Mouse (Mus musculus): ENCODE measurements around the gene Cfap65. TPM values are rescaled to one million over a fixed set of nuclear protein-coding genes. Genes with fewer than 3 reads are reported as not detected.

Cfap65 gene
- total RNA-seq (2021), result not detected

DNA sequence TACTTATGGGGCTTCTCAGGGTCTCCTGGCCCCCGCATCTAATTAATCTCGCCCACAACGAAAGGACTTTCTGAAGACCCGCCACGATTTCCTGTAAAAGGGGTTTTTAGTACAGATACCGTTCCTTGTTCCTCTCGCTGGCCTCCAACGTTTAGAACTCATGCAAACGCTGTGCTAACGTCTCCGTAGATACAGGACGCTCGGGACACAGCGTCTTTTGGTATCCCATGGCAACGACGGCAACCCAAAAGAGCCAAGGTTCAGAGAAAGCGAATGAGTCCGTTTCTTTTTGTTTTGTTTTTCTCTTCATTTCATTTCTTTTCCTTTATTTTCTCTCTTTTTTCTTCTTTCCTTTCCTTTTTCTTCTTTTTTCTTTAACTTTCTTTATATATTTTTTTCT is at the start of gene Cfap65:
TSS of gene Cfap65 (minus strand) at position 198 of the 400 bp plus-strand sequence.
- intact Hi-C loops (cut with DNase I), result loop anchor here (5.0 kb wide), 1 partner anchor 497 kb away; no protein-coding TSS in a partner anchor
- DNase-seq, result no peak

DNA sequence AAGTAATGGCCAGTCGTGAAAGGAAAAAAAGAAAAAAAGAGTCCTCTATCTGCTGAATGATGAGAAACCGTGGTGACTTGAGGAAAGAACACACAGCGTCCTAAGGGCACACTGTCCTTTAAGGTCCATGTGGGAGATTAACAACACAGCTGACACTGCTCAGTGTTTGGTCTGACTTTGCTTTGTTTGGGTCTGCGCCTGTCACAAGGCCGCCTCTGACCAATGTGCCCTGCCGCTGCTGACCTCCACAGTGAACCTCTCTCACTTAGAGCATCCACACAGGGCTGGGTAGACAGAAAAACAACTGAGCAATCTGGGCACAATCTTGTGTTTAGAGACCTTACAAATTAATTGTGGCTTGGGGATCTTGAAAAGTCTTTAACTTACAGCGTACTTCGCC is 41.6 kb upstream of the Cfap65 start:
- DNase-seq, result no peak
- intact Hi-C loops (cut with DNase I), result no loop called here

DNA sequence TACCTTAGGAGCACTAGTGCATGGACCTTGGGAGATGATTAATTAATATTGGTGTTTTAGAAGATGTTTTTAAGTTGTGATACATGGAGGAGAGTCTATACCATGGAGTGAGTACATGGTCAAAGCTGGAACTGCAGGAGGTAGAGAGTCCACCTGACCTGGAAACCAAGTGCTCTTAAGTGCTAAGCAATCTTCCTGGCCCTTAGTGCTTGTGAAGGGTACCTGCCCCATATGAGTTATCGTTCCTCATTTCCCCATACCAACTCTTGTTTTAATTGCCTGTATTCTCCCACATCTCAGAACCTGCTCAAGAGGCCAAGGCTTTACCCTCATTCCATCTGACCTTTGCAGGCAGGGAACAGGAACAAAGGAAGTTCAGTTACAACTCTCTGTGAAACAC is 40.5 kb upstream of the Cfap65 start:
- intact Hi-C loops (cut with DNase I), result no loop called here
- no peak for DNase-seq

DNA sequence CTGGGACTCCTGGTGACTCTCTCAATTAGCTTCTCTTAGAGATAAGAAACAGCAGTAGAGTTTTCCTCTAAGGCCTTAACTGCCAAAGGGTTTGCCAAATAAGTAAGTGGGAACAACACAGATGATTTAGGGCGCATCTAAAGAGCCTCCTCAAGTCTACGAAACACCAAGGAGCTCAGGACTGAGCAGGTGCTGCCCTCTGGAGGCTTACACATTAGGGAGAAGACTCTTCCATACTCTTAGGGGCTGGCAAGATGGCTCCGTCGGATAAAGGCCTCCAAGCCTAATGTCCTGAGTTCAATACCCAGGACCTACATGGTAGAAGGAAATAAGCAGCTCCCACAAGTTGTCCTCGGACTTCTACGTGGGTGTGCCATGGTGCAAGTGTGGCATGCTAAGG is 38.2 kb upstream of the Cfap65 start:
- no peak for DNase-seq
- intact Hi-C loops (cut with DNase I), result no loop called here

DNA sequence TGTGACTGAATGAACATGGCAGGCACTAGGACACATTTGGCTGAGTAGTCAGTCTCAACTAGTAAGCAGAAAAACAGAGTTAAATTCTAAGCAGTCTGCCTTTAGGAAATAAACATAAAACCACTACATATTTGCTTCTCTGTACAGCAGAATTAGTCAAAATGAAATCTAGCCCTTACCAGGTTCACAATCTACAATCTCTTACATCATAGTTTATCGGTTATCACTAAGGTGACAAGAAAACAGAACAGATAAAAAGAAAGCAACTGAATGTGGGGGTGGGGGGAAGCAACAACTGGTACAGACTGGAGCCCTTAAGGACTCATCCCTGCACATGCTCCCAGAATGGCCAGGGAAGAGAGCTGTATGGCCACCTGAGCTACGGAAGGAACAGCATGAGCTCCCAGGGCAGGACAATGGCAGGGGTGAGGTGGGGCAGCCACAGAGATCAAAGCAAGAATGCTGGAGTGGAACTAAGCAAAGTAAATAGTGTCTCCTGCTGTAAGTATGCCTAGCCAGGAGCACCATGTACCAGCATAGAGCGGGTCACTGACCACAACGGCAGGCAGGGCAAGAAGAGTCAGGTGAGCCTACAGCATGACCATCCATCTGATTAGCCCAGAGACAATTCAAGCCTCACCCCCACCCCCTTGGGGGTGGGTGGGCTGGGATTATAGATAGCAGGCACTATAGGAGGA is 36.1 kb upstream of the Cfap65 start:
- no peak for DNase-seq
- intact Hi-C loops (cut with DNase I), result no loop called here

DNA sequence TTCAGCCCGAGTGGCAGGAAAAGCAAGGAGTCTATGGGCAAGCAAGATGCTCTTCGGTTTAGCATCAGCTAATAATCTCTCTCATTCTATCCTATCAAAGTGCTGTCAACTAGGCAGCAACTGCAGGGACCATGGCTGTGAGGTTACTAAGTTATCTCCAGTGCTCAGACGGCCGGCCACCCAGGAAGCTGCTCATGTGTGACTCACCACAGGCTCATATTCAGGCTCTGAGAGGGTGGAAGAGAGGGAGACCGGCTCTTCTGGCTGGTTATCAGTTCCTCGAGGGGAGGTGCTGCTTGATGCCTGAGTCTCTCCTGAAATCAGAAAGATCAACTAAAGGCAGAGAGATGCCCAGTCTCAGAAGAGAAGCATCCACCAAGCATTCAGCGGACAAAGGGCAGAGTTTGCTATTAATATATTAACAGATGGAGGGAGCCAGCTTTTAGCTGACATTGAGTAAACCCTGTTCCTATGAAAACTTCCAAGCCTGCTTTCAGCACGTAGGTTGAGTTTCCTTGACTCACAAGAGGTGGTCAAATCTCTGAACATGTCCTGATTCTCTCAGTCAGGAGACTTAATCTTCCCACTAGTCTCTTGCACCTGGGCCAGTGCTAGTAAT is 32.7 kb upstream of the Cfap65 start:
- intact Hi-C loops (cut with DNase I), result loop anchor here (10.0 kb wide), 1 partner anchor 287 kb away; no protein-coding TSS in a partner anchor
- no peak for DNase-seq

DNA sequence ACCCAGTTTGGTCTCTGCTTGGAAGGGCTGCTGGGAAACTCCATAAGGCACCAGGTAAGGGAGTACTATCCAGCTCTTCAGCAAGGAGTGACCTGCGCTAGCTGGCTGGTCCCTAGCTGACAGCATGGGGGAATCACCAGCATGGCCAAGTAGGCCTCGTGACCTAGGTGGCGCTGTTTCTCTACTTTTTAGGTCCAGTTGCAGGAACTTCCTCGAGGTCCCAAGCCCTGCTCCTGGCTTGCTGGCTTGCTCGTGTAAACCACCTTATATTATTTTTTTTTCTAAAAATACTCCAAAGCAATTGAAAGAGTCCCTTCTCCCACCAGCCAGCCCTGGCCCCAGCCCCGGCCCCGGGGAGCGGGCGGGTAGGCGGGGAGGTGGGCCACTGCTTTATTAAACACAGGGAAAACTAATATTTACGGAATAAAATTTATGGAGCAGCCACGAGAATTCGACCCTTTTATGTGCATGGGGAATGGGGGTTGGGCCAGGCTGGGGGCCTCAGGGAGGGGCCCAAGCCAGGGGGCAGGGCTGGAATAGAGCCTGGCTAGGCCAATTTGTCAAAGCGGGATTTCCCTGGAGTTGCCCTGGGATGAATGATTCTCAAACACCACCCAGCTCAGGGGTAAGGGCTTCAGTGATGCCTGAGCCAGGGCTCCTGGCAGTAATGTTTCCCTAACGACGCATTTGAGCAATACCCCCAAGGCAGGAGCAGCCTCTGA is 29.3 kb upstream of the Cfap65 start:
- peak; percentile 73 to 78 for DNase-seq
- intact Hi-C loops (cut with DNase I), result loop anchor here (1.0 to 10.0 kb wide), 2 partner anchors 53 to 290 kb away; no protein-coding TSS in a partner anchor

DNA sequence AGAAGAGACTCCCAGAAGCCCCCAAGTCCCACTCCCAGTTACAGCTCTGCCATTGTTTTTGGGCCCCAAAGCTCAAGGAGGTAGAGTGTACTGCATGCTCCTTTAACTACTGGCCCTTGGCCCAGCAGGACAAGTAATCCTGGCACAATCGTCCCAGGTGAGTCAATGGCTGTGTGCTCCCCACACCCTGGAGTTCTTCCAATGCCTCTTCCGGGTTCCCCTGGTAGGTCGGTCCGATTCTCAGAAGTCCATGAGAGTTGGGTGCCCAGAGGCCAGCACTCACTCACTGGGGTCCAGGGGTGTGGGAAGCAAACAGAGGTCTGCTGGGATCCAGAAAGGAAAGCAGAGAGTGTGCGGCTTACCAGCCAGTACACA is 27.4 kb upstream of the Cfap65 start:
- DNase-seq, result no peak
- intact Hi-C loops (cut with DNase I), result loop anchor here (10.0 kb wide), 1 partner anchor 292 kb away; no protein-coding TSS in a partner anchor

DNA sequence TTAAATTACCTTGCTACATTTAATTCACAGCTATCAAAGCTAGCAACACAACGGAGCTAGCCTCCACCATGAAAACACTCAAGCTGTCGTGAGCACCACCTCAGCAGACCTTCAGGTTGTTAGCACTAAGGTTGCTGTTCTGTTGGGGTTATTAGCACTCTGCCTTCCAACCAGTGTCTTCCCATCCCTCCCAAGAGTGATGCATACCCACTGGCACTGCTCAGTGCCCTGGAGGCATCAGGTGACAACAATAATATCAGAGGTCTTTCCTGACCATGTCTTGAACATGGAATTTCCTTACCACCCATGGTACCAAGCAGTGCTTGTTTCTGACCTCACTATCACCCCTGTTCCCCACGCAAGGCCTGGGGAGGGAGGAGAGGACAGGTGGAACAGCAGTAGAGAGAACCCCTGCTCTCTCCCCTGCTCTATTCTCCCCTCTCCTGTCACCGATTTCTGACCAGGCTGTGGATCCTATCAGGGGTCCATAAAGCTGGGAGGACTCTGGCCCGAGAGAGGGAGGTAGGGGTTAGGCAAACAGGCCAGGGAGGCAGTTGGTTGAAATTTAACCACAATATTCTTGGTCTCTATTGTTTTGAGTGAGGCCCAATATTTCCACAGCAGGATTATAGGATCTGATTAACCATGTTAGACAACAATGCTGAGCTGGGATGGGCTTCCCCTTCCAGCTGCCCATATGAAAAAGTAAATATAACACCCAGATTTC is 26.9 kb upstream of the Cfap65 start:
- intact Hi-C loops (cut with DNase I), result loop anchor here (10.0 kb wide), 1 partner anchor 293 kb away; no protein-coding TSS in a partner anchor
- no peak for DNase-seq

DNA sequence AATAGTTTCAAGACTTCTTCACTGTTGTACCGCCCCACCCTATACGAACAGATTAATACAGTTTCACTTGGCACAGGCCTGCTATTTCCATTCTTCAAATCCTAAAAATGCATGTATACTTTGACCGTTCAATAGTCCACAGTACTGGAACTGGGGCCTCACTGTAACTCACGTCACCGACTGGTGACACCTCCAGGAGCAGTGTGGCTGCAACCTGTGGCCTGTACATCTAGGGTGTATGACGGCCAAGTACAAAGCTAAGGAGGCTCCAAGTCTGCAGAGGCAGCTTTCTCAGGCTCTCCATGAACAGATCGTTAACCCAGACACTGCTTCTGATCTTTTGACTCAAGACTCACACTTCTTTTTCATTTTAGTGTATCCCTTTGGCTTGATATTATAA is 26.3 kb upstream of the Cfap65 start:
- DNase-seq, result no peak
- intact Hi-C loops (cut with DNase I), result loop anchor here (10.0 kb wide), 1 partner anchor 293 kb away; no protein-coding TSS in a partner anchor

DNA sequence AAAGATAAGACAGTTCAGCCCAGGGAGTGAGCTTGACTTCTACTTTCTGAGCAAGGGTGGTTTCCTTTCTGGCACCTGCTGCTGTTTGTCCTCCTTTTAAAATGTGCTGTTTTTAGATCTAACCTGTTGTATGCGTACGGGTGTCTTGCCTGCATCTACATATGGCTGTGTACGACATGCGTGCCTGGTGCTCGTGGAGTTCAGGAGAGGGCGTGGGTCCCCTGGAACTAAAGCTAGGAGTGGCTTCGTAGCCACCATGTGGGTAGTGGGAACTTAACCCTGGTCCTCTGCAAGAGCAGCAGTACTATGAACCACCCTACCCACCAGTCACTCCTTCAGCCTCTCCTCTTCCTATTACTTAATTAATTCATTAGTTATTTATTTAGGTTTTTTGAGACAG is 24.7 kb upstream of the Cfap65 start:
- intact Hi-C loops (cut with DNase I), result loop anchor here (10.0 kb wide), 1 partner anchor 295 kb away; no protein-coding TSS in a partner anchor
- DNase-seq, result no peak

DNA sequence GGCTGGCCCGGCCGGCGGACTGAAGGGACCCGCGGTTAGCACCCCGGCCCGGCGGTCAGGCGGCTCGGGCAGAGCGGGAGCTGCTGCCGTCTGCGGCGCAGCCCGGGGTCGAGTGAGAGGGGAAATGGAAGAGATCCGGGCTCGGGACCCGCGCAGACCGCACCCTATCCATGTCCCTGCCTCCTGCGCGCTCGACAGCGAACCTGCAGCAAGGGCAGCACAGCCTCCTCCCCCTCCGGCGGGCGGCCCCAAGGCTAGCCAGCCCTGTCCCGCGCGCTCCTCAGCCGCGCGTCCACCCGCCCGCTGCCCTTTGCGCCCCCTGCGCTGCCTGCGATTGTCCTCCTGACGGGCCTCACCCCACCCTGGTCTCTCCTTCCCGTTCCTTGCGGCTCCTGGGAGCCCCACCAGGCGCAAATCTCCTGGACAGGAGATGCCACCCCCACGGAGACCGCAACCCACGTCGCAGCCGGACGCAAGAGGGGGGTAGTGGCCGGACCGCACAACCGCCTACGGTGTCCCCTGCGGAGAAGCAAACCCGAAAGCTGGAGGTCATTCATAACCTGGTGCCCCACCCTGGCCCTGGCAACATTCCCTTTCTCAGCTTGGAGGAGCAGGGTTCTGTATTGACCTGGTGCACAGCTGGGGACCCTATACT is 16.3 kb upstream of the Cfap65 start, which contains the start of gene Ihh:
TSS of gene Ihh (minus strand) at position 117 of the 655 bp plus-strand sequence.
- DNase-seq, result no peak
- intact Hi-C loops (cut with DNase I), result no loop called here

DNA sequence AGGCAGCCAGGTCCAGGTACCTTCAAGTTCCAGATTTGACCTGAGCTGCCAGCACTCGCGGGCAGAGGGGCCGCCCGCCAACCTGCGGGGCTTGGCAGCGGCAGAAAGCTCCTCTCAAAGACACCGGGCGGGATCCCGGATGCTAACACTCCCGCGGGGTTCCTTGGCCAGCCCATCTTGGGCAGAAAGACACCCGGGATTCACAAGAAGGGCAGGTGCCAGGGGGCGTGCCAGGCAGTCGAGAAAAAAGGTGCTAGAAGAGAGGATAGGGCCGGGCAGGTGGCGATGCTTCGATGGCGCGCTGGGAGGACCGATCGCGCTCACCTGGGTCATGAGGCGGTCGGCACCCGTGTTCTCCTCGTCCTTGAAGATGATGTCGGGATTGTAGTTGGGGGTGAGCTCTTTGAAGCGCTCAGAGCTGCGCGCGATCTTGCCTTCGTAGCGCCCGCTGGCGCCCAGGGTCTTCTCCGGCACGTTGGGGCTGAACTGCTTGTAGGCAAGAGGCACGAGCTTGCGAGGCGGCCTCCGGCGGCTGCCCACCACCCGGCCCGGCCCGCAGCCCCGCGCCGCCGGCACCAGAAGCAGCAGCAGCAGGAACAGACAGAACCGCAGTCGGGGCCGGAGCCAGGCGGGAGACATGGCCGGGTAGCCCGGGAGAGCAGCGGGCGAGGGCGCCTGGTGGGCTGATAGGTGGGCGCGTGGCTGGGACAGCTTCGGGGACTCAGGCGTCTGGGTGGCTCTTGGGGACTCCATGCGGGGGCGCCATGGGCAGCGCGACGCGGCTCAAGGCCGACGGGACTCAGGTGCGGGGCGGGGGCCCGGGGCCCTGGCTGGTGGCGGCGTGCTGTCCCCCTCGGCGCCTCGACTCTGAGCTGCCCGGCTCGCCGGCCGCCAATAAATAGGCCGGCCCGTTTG is 15.4 kb upstream of the Cfap65 start:
- no peak for DNase-seq
- intact Hi-C loops (cut with DNase I), result no loop called here

DNA sequence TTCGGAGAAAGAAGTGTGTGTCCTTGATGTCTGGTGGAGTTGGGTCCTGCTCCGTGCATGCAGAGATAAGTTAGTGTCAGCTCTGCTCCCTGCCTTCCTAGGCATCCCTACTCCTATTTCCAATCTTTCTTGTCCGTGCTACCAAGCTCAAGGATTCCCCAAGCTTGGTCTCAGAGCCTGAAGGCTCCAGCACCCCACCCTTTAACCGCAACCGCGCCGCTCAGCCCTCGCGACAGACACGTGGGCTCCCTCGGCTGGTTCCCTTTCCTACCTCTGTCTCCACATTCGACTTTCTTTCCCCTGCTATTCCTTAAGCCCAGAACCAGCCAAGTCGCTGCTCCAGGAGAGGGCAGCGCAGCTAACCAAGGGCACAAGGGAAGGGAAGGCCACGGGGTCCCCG is 14.7 kb upstream of the Cfap65 start:
- intact Hi-C loops (cut with DNase I), result no loop called here
- no peak for DNase-seq

DNA sequence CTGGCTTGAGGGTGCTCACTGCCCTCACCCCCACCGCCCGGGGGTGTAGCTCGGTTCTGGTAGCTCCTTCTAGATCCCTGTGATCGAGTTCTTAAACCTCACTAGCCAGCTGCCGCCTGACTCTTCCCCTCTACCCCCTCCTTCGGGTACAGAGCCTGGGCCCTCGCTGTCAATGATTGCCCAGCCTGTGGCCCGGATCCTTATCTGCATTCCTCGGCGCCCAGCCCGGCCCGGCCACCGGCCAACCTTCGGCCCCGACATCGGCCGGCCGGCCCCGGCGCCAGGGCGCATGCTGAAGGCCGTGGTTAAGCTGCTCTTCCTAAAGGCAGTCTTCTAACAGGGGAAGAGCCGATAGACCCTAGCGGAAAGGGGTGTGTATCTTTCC is 14.3 kb upstream of the Cfap65 start:
- intact Hi-C loops (cut with DNase I), result loop anchor here (1.0 kb wide), 1 partner anchor 68 kb away; no protein-coding TSS in a partner anchor
- peak; percentile 54 to 63 for DNase-seq

DNA sequence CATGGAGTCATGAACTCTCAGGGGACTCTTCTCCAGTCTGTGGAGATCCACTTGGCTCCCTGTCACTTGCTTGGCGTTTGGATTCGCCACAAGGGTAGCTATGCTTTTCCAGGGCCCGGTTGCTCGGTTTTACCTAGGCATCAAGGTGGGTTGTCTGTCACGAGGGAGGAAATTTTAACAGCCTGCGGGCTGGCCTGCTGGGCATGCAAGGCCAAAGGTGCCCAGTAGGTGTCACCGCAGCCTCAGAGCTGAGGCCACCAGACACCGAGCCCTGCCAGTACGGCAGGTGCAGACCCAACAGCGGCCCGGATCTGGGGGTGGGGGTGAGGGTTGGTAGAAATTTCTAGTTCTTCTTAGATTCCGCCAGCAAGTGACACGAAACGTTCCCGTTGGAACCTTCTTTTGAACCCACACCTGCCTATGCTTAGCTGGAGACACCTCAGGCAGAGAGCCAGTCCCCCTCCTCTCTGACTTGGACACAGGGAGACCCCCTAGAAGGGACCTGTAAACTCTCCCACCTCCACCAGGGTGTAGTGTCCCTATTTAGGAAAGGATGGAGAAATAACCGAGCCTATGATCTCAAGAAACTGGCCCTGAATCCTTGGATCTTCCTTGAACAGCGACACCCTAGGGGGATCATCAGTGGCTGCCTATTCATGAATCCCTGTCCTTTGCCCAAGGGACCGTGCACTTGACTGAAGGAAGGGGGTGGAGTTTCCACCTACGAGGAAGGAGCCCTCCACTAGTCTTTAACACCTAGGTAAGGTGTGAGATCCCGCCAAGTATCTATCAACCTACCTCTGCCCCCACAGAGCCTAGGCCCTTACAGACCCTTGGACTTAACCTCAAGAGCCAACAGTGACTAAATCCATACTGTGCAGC is 13.6 kb upstream of the Cfap65 start:
- intact Hi-C loops (cut with DNase I), result loop anchor here (1.0 kb wide), 1 partner anchor 68 kb away; no protein-coding TSS in a partner anchor
- peak; percentile 69 to 75 for DNase-seq

DNA sequence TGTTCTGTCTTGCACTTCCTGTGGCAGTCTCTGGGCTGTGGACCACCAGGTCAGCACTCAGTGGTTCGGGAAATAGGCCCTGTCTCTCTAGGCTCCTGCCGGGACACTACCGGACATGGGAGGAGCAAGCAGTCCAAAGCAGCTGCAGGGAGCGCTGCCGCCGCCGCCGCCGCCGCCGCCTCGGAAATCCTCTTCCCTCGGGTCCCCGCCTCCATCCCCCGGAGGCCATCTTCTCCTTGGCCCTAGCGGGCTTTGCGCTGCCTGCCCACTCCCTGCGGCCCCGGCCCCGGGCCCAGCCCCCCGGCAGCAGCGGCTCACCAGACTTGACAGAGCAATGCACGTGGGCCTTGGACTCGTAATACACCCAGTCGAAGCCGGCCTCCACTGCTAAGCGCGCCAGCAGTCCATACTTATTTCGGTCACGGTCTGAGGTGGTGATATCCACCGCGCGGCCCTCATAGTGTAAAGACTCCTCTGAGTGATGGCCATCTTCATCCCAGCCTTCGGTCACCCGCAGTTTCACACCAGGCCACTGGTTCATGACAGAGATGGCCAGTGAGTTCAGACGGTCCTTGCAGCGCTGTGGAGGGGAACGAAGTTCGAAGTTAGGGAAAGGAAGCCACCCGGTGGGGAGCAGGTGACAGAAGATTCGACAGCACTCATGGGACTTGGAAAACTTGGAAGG is 12.7 kb upstream of the Cfap65 start:
- DNase-seq, result peak; percentile 18 to 25
- intact Hi-C loops (cut with DNase I), result no loop called here

Data from heart, postnatal 36 days (tissue).